Mouse (Mus musculus): ENCODE results near the gene Lrfn1.
A peak's percentile ranks its signal among the peaks of the same experiment; 100 is the strongest.
"Not testable (repeated sequence)": the region's sequence is repeated elsewhere in the genome, so short reads cannot be mapped to it uniquely, and the experiment has no call there.

The Lrfn1 gene

DNA sequence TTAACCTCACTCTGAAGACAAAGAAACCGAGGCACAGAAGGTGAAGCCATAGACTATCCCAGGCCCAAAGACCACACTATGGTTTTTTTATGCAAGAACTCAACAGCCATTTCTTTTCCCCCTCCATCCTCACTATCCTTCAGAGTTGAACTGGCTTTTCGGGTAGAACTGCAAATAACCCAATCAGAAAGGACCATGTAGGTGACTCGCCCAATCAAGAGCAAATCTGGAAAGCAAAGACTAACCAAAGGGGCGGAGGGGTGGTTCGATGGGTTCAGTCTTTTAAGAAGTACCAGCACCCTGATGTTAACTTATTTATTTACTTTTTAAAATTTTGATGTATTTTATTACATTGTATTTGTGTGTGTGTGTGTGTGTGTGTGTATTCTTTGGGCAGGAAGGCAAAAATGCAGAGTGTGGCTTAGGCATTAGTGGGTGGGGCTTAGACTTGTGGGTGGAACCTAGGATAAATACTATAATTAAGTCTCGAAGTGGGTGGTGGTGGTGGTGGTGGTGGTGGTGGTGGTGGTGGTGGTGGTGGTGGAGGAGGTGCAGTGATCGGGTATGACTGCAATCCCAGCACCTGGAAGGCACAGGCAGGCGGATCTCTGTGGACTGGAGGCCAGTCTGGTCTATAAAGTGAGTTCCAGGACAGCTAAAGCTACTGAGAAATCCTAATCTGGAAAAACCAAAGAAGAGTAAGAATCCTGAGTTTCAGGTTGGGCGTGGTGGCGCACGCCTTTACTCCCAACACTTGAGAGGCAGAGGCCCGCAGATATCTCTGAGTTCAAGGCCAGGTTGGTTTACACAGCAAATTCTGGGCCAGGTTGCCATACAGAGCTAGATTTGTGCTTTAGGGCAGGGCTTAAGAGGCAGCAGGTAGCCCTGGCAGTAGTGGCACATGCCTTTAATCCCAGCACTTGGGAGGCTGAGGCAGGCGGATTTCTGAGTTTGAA, 3.6 kb upstream of the Lrfn1 start:
- DNase-seq: no peak

DNA sequence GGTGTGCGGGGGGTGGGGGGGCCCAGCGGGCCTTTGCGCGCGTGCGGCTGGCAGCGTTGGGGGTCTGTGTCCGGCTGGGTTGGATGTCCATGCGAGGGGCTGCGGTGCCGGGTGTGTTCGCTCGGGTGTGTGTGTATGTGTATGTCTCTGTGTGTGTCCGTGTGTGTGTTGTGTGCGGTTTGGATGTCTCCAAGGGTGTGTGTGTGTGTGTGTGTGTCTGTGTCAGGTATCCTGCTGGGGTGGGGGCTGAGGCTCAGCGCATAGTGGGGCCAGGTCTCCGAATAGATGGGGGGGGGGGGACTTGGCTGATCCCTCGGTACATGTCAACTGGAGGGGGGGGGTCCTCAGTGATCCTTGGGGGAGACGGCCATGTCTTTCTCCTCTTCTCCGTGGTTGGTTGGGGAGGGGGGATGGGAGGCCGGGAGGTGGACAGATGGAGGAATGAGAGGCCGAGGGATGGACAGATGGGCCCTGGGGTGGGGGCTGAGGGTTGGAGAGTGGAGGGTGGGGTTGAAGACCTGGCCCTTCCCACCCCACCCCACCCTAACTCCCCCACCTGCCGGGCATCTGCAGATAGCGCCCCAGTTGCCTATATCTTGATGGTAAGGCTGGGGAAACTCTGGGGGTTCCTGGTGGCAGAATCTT, 703 bp downstream of the Lrfn1 start:
- no peak for DNase-seq

DNA sequence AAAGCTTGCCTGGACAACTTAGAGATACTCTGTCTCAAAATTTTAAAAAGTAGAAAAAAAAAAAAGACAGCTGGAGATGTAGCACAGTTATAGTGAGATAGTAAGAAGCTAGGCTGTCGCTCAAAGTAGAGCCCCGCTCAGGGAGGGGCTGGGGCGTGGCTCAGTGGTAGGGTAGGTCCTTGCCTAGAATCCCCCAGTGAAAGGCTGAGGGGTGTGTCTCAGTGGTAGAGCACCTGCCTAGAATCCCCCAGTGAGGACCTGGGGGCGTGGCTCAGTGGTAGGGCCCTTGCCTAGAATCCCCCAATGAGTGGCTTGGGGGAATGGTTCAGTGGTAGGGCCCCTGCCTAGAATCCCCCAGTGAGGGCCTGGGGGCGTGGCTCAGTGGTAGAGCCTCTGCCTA, 8.6 kb downstream of the Lrfn1 start:
- no peak for DNase-seq

DNA sequence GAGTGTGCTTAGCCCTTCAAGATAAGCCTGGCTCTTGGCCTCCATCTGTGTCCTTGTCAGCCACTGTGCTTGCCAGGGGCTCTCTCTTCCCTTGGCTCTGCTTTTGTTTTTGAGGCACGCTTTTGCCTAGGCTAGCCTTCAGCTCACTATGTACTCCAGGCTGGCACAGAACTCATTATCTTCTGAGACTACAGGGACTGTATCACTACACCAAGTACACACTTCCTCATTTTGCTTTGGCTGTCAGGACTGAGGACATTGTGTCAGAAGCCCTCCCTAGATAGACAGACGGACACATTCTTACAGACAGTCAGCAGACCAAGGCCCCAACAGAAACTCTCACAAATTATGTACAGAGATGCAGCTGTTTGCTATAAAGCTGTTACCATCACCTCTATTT, 11.0 kb downstream of the Lrfn1 start:
- DNase-seq: no peak

DNA sequence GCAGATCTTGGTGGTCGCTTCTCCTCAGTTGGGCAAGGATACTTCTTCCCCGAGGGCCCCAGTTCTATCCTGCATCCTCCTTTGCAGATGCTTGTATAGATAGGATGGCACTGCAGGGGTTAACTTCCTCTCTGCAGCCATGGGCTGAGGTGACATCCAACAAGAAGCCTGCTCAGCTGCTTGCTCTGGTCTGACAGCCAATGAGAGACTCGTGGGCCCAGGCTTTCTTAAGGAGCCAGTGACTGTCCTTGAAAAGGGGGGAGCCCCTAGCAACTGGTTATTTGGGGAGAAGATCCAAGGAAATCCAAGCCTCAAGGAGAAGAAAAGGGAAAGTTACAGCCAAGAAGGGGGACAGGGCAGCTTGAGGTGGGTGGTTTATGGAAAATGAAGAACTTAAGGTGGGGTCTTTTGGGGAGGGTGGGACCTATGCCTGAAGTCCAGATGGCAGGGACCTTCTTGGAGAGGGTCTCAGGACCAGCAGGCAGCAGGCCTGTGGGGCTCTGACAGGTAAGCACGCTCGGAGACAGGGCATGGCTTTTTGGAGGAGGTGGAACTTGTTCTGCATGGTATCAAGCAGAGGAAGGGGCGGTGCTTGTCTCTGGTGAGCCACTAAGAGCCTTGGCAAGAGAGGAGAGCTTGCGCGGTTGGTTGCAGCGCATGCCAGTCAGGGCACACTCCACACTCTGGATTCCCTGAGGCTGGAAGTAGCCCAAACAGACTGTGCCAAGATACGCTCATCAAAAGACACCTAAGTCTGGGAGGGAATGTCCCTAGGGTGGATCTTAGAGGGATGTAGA, 12.8 kb downstream of the Lrfn1 start:
- peak; percentile 62 for DNase-seq

DNA sequence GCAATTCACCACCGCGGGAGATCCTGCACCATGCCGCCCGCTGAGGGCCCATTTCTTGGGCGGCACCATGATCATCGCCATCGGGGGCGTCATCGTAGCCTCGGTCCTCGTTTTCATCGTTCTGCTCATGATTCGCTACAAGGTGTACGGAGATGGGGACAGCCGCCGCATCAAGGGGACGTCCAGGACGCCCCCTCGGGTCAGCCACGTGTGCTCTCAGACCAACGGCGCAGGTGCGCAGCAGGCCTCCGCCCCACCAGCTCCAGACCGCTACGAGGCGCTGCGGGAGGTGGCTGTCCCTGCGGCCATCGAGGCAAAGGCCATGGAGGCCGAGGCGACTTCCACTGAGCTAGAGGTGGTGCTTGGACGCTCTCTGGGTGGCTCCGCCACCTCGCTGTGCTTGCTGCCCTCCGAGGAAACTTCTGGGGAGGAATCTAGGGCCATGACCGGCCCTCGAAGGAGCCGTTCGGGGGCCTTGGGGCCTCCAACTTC, 15.0 kb downstream of the Lrfn1 start:
- no peak for DNase-seq

DNA sequence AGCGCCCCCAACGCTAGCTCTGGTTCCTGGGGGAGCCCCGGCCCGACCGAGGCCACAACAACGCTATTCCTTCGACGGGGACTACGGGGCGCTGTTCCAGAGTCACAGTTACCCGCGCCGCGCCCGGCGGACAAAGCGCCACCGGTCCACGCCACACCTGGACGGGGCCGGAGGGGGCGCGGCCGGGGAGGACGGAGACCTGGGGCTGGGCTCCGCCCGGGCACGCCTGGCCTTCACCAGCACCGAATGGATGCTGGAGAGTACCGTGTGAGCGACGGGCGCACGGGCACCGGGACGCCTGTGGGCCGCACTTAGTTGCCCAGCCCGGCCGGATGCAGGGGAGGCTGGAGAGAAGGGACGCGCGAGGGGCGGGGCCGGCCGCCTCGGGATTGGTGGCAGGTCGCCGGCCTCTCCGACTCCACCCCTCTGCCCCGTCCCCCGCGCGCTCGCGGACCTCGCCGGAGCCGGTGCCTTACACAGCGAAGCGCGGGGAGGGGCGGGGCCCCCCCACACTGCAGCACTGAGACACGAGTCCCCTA, 15.5 kb downstream of the Lrfn1 start:
- DNase-seq: peak; percentile 70

DNA sequence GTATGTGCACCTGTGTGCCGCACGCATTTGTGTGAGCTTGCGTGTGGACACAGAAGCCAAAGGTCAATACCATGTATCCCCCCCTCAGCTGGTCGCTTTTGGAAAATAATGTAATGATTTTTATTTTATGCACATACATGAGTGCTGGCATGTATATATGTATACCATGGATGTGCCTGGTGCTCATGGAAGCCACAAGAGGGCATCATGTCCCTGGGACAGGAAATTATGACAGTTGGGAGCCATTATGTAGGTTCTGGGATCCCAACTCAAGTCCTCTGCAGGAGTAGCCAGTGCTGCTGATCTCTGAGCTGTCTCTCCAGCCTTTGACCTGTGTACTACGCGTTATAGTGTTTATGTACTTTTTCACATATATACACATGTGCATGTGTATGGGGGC, 24.4 kb downstream of the Lrfn1 start:
- no peak for DNase-seq

DNA sequence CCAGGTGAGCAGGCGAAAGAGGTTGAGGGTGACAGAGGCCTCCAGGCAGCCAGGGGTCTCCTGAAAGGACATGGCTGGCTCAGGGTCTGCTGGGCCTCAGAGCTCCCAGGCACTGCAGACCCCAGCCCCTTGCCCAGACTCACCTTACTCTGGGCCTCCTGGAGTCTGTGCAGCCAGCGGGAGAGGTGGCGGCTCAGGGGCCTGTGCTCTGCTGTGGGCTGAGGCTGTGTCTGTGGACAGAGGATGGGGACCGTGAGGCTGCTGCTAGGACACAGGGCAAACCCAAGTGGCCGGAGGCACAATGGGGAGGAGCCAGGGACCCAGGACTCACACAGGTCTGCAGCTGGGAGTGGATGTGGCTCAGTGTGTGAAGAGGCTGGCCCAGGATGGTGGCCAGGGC, 25.6 kb downstream of the Lrfn1 start:
- no peak for DNase-seq

DNA sequence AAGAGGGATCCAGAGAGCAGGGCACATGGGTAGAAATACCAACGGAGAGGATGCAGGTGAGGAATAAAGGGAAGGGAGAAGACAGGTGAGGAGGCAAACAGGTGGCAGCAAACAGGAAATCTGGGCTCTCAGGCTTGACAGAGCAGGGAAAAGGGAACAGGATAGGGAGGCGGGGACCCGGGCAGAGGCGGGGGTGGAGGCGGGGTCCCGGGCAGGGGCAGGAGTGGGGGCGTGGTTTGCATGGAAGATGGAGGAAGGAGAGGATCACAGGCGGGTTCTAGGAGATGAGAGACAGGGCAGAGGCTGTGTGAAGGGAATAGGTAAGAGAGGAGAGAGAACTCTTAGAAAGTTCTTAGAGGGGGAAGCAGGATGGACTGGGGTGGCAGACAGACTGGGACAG, 27.1 kb downstream of the Lrfn1 start:
- no peak for DNase-seq

DNA sequence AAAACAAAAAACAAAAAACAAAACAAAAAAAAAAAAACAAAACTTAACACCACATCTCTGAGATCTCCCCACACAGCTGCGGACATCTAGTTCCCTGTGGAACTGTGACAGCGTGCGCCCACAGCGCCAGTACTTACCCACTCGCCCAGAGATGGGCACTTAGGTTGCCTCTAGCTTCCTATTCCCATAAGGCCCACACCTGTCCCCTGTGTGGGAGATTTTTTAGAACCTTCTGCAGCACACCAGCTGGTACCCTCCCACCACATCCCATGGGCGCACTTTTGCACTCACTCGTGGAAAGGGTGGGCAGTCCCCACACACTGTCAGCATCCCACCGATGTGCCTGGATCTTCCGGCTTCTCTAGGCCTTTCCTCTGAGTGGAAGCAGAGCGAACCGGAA, 31.1 kb downstream of the Lrfn1 start:
- no peak for DNase-seq

DNA sequence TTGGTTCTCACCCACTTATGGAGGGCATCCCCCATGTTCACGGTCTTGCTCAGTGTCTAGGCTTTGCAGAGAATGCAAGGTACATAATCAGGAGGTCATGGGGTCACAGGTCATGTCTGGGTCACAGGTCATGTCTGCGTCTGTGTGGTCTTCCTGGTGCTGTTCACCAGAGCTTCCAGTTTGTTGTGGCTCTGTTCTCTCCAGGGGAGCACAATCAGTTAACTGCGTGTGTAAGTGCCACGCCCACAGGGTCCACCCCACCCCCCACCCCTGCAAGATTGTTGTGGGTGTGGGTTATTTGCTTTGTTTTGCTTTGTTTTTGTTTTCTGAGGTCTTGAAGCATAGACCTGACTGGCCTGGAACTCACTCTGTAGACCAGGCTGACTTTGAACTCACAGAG, 32.4 kb downstream of the Lrfn1 start:
- no peak for DNase-seq

DNA sequence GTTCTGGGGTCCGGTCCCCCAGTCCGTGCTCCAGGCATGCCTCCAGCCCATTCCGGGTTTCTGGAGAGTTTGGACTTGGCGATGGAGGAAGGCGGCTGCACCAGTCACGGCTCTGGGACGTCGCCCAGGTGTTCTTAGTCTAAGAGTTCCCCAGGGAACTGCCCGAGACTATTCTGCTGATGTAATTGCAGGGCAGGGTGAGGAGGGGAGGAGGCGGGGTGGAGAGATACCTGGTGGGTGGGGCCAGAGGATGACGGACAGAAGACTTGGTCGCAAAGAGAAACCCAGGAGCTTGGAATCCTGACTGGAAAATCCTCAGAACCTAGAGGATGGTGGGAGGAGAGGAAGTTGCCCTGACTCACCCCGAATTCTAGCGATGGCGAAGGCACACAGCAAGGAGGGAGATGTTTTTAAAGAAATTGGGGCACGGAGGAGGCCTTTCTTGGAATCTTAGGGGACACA, 36.3 kb downstream of the Lrfn1 start:
- peak; percentile 28 for DNase-seq

DNA sequence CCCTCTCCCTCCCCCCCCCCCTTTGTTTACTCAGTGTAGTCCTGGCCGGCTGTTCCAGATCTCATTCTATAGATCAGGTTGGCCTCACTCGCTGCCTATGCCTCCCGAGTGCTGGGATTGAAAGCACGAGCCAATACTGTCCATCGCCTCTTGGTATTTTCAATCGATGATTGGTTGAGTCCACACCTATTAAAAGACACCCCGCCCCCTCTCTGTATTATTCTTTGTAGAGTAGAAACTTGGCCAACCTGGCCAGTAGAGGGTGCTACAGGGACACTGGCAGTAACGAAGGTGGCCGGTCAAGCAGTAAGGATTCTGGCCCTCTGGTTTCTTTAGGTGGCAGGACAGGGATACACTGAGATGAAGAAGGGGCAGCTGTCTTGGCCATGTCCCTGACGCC, 38.6 kb downstream of the Lrfn1 start:
- DNase-seq: peak; percentile 77

DNA sequence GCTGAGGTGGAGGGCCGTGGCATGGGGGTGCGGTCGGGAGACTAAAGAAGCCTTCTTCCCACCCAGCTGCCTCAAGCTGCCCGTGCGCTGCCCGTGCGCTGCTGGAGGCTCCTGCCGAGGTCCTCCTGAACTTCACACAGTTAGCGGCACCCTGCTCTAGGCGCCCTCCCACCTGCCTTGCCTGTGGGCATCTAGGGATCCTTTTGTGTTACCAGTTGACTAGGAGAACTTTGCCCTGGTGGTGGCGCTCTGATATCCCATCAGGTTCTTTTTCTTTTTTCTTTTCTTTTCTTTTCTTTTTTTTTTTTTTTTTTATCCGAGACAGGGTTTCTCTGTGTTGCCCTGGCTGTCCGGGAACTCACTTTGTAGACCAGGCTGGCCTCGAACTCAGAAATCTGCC, 39.1 kb downstream of the Lrfn1 start:
- DNase-seq: no peak

DNA sequence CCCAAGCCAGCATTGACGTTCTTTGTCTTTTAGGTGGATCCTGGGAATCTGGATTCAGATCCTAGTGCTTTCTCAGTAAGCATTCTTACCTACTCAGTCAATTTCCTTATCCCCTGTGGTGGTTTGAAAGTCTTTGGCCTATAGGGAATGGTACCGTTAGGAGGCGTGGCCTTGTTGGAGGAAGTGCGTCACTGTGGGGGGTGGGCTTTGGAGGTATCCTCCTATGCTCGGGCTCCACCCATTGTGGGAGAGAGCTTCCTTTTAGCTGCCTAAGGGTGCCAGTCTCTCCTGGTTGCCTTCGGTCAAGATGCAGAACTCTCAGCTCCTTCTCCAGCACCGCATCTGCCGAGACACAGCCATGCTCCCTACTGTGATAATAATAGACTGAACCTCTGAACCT, 40.5 kb downstream of the Lrfn1 start:
- no peak for DNase-seq

DNA sequence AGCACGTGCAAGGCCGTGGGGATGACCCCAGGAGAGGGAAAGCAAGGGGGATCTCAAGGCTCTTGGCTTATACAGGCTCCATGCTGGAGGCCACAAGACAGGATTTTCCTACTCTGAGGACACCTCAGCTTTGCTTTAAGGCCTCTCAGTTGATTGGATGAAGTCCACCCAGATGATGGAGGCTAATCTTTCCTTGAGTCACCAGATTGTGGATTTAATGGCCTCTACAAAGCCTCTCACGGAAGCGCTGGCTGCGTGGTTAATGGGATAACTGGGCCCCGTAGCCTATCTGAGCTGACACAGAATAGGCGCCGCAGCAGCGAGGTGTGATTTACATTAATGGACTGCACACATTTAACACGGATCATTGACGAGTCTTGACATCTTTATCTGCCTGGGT, 43.6 kb downstream of the Lrfn1 start:
- DNase-seq: no peak

DNA sequence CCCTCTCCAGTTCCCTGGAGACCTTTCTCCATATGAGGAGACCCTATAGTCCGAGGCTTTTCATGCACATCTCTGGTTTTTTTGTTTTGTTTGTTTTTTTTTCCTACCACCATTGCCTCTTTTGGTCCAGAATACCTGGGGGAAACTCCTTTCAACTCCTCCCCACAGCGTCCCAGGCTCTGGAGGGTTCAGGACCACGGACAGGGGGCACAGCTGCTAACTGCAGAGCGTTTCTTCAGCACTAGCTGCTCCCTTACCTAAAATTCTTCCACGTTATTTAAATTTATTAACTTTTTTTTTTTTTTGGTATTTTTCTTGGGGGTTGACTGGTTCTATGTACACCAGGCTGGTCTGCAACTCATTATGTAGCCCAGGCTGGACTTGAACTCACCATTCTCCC, 53.8 kb downstream of the Lrfn1 start:
- no peak for DNase-seq

DNA sequence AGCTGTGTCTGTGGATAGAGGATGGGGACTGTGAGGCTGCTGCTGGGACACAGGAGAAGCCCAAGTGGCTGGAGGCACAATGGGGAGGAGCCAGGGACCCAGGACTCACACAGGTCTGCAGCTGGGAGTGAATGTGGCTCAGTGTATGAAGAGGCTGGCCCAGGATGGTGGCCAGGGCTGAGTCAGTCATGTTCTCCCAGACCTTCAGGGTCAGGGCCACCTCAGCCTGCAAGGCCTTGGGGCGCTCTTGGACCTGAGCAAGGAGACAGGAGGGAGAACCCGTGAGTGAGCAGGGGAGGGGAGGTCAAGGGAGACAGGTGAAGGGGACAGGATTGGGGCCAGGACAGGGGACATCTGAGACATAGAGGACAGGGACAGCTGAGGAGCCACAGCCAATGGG, 57.3 kb downstream of the Lrfn1 start:
- not testable (repeated sequence) for DNase-seq

DNA sequence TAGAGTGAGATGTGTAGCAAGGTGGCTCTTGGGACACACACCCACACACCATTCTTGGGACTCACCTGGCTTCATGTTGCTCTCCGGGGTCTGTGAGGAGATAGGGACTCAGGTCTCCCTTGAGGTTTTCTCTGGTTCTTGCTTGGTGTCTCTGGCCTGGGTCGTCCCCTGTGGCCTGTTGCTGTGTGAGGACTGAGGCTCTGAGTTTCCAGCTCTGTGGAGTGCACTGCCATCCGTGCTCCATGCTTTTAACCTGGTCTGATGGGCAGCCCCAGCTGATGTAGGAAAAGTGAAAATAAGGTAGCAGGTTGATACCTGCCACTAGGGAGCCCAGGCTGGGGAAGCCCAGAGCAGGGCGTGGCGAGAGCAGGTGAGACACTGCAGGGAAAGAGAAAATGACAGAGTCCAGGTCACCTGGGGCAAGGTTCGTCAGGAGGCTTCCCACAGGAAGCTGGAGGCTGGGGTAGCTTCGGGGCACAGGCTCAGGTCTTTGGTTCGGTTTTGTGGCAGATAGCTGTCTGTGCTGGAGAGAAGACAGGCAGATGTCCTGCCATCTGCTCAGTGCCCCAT, 58.7 kb downstream of the Lrfn1 start, which contains the start of gene Ifnl2:
TSS of gene Ifnl2 (minus strand) at position 51 of the 570 bp plus-strand sequence.
- DNase-seq: not testable (repeated sequence)

DNA sequence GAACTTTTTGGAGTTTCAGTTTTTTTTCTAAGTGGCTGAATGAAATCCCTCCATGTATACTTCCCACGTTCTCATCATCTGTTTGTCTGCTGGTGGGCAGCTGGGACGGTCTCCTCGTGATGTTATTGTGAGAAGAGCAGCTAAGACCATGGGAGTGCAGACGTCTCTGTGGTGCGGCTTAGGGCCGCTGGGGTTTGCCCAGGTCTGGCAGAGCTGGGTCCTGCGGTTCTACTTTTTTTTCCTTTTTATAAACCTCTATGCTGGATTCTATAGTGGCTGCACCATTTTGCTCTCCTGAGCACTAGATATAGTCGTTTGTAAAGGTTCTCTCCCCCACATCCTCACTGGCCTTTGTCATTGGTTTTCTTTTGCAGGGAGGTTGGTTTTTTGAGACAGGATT, 59.7 kb downstream of the Lrfn1 start:
- no peak for DNase-seq
